ENCODE assay signal across 21 mouse cellular contexts in genomic region chr7:110750834-110751233, GRCm38 (mm10).
"Had no signal": no experiment of that assay in that cellular context is flagged by ENCODE, and none has a peak within 500 bp of the region (broad histone marks: within the 10 kb centered on the region; RNA-seq: fewer than 3 reads in every experiment).

No protein-coding gene starts in this region.

- DNase-seq: liver, postnatal 0 days; lung, adult 2 months; lung, postnatal 14 days; lung, postnatal 36 days; retina, postnatal 1 day; right cerebral cortex, adult 18-20 months; right cerebral cortex, postnatal 25 days; right cerebral cortex, postnatal 4 days; spleen, adult 18-20 months; thymus, adult 18-20 months; thymus, postnatal 14 days; thymus, postnatal 36 days had no signal

- ATAC-seq: liver, postnatal 0 days; lung, postnatal 0 days; midbrain, embryonic 13.5 days; midbrain, embryonic 15.5 days had no signal

- H3K27me3 ChIP-seq: lung, embryonic 15.5 days; midbrain, embryonic 13.5 days; midbrain, embryonic 15.5 days; neural tube, embryonic 13.5 days; neural tube, embryonic 15.5 days had no signal

- H3K4me3 ChIP-seq: lung, embryonic 15.5 days; megakaryocyte, embryonic 14.5 days; midbrain, embryonic 13.5 days; midbrain, embryonic 15.5 days; neural tube, embryonic 13.5 days; neural tube, embryonic 15.5 days had no signal

- H3K36me3 ChIP-seq: lung, embryonic 15.5 days; midbrain, embryonic 13.5 days; midbrain, embryonic 15.5 days; neural tube, embryonic 13.5 days; neural tube, embryonic 15.5 days had no signal

- H3K9ac ChIP-seq: liver, postnatal 0 days; lung, embryonic 15.5 days; midbrain, embryonic 13.5 days; midbrain, embryonic 15.5 days; neural tube, embryonic 13.5 days; neural tube, embryonic 15.5 days had no signal

- H3K4me1 ChIP-seq: lung, embryonic 15.5 days; megakaryocyte, embryonic 14.5 days; midbrain, embryonic 13.5 days; midbrain, embryonic 15.5 days had no signal

- H3K4me2 ChIP-seq: lung, embryonic 15.5 days; midbrain, embryonic 11.5 days; midbrain, embryonic 13.5 days; midbrain, embryonic 15.5 days; neural tube, embryonic 13.5 days; neural tube, embryonic 15.5 days had no signal

- H3K27ac ChIP-seq: lung, embryonic 15.5 days; macrophage; midbrain, embryonic 13.5 days; midbrain, embryonic 15.5 days; neural tube, embryonic 13.5 days; neural tube, embryonic 15.5 days had no signal

- H3K9me3 ChIP-seq: lung, embryonic 15.5 days; midbrain, embryonic 13.5 days; midbrain, embryonic 15.5 days; neural tube, embryonic 13.5 days; neural tube, embryonic 15.5 days had no signal
